Mouse (Mus musculus) MEL (cell line): ENCODE measurements around the gene Fam107b.
A peak's percentile ranks its signal among the peaks of the same experiment; 100 is the strongest.

ENCODE experiments used
- CHD1 ChIP-seq: IDR thresholded peaks from 2 replicates; pipeline ENCODE4 v1.6.1; 2012; ENCODE audit warnings: low read depth, mild to moderate bottlenecking, inconsistent platforms, low read length, improper control_type of control experiment
- CTCF ChIP-seq, 3 experiments: IDR thresholded peaks in 2 of 3; conservative IDR thresholded peaks in 1 of 3; 2 replicates each; pipeline ENCODE4 v1.5.1; 2011 to 2012; ENCODE audit warnings: low read length in 3 of 3, low read depth in 2 of 3, mild to moderate bottlenecking in 2 of 3, improper control_type of control experiment in 1 of 3, inconsistent platforms in 1 of 3, mixed read lengths in 1 of 3, moderate library complexity in 1 of 3; ENCODE audit not compliant: control insufficient read depth in 1 of 3, insufficient read depth in 1 of 3, poor library complexity in 1 of 3, severe bottlenecking in 1 of 3
- EP300 ChIP-seq, 2 experiments: IDR thresholded peaks; 2 replicates each; pipeline ENCODE4 v1.6.1; 2011; ENCODE audit warnings: improper control_type of control experiment in 2 of 2, low read length in 2 of 2, low read depth in 1 of 2, mild to moderate bottlenecking in 1 of 2
- ETS1 ChIP-seq: IDR thresholded peaks from 2 replicates; pipeline ENCODE4 v1.6.1; 2012; ENCODE audit warnings: low read depth, mild to moderate bottlenecking, inconsistent platforms, low read length, improper control_type of control experiment, moderate library complexity
- MXI1 ChIP-seq: IDR thresholded peaks from 2 replicates; pipeline ENCODE4 v1.6.1; 2011; ENCODE audit warnings: mild to moderate bottlenecking, low read depth, low read length, improper control_type of control experiment
- MYC ChIP-seq: IDR thresholded peaks from 2 replicates; pipeline ENCODE4 v1.6.1; 2011; ENCODE audit warnings: low read depth, mild to moderate bottlenecking, low read length, improper control_type of control experiment, moderate library complexity
- POLR2A ChIP-seq, 2 experiments: IDR thresholded peaks; 2 replicates each; pipeline ENCODE4 v1.6.1; 2011 to 2012; ENCODE audit warnings: low read length in 2 of 2, mild to moderate bottlenecking in 2 of 2, control low read depth in 1 of 2, improper control_type of control experiment in 1 of 2, low read depth in 1 of 2, moderate library complexity in 1 of 2; ENCODE audit not compliant: control insufficient read depth in 1 of 2, insufficient read depth in 1 of 2, poor library complexity in 1 of 2
- TAL1 ChIP-seq: IDR thresholded peaks from 2 replicates; pipeline ENCODE4 v1.6.1; 2012; ENCODE audit warnings: mild to moderate bottlenecking, inconsistent platforms, low read length, moderate library complexity, mixed read lengths
- ZMIZ1 ChIP-seq: IDR thresholded peaks from 2 replicates; pipeline ENCODE4 v1.6.1; 2012; ENCODE audit warnings: low read depth, mild to moderate bottlenecking, inconsistent platforms, low read length, improper control_type of control experiment, moderate library complexity
- ZNF384 ChIP-seq: IDR thresholded peaks from 2 replicates; pipeline ENCODE4 v1.6.1; 2012; ENCODE audit warnings: low read depth, mild to moderate bottlenecking, inconsistent platforms, low read length, improper control_type of control experiment

GRCm38 (mm10) chr2:3629741-3630140, 59.5 kb downstream of the Fam107b start:
- TF ChIP-seq CHD1 (no peak), POLR2A (IDR thresholded peaks at IDR 0.05; ENCODE audit: control insufficient read depth in 1 of 2, insufficient read depth in 1 of 2, low read depth in 1 of 2, low read length in 2 of 2, poor library complexity in 1 of 2) (no peak), CTCF (IDR thresholded peaks at IDR 0.05 in 2 of 3, conservative IDR thresholded peaks at IDR 0.05 in 1 of 3; ENCODE audit: control insufficient read depth in 1 of 3, insufficient read depth in 1 of 3, low read depth in 2 of 3, low read length in 3 of 3, poor library complexity in 1 of 3, severe bottlenecking in 1 of 3) (peak; percentile 29 to 62 (median 60); a peak in 5 of 6 replicates), MYC (no peak), ETS1 (no peak), EP300 (IDR thresholded peaks at IDR 0.05; ENCODE audit: low read depth in 1 of 2, low read length in 2 of 2) (no peak), ZMIZ1 (no peak), TAL1 (no peak), ZNF384 (no peak), MXI1 (no peak)
